In the genomic region with DNA sequence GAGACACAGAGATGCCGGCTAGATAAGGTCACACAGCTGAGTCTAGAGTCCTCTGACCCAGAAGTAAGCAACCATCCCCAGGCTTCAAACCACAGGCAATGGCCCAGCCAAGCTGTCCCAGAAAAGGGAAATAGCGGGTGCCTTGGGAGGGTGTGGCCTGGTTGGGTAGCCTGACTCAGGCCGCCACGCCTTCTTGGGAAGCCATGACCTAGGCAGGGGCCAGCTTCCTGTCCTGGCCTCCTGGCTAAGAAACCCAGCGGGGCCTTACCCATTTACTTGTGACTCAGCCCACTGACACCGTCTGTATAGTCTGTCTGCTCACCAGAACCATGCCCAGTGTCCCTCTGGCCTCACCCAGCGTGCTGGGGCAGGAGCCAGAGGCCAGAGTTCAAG, we compare ENCODE assay signal across 8 mouse cellular contexts. TPM values are rescaled to one million over a fixed set of nuclear protein-coding genes. Genes with fewer than 3 reads are reported as not detected.
DNase-seq lines count a peak whose midpoint lies in the region; ATAC-seq and TF ChIP-seq lines count a peak whose summit lies in the region.

No protein-coding gene starts in this region.

- peaks cover 63% of the 10 kb centered on the region for H3K79me2 ChIP-seq in myocyte (ENCODE audit: control insufficient read depth, insufficient read depth)

- H3ac ChIP-seq in myocyte (ENCODE audit: control insufficient read depth, insufficient read length): peak overlapping the region; percentile 15

- peak overlapping the region; percentile 67 for H3K9ac ChIP-seq in forebrain, embryonic 13.5 days
- no peak overlapping the region for H3K9ac ChIP-seq in hindbrain, embryonic 11.5 days (ENCODE audit: low read depth, low read length)
- peak overlapping the region; percentile 51; the same call in 1 of the 2 replicates for H3K9ac ChIP-seq in limb, embryonic 15.5 days

- ATAC-seq in forebrain, embryonic 13.5 days: no peak
- no peak for ATAC-seq in hindbrain, embryonic 11.5 days (ENCODE audit: low FRiP score)
- ATAC-seq in limb, embryonic 15.5 days (ENCODE audit: insufficient number of reproducible peaks, low FRiP score, low TSS enrichment, low read depth): no peak

- peak overlapping the region; percentile 39; the same call in 1 of the 2 replicates for H3K4me3 ChIP-seq in forebrain, embryonic 13.5 days
- no peak overlapping the region for H3K4me3 ChIP-seq in hindbrain, embryonic 11.5 days (ENCODE audit: low read depth, low read length)
- peak overlapping the region; percentile 46 for H3K4me3 ChIP-seq in limb, embryonic 15.5 days
- peak overlapping the region; percentile 93 for H3K4me3 ChIP-seq in myocyte

- WGBS in forebrain, embryonic 13.5 days: 75% methylated on average over 7 of the region's 7 CpGs
- 74% methylated on average over 7 of the region's 7 CpGs for WGBS in hindbrain, embryonic 11.5 days
- 67% methylated on average over 7 of the region's 7 CpGs for WGBS in limb, embryonic 15.5 days

- TF ChIP-seq POLR2A in myocyte (IDR thresholded peaks at IDR 0.05; ENCODE audit: insufficient read length, low read depth): peak; percentile 89

- H3K4me2 ChIP-seq in forebrain, embryonic 13.5 days: peak overlapping the region; percentile 99; the same call in 1 of the 2 replicates
- peak overlapping the region; percentile 1 for H3K4me2 ChIP-seq in hindbrain, embryonic 11.5 days (replicated peaks; ENCODE audit: low read depth, low read length)
- H3K4me2 ChIP-seq in limb, embryonic 15.5 days: peak overlapping the region; percentile 78
- H3K4me2 ChIP-seq in myocyte (ENCODE audit: low read depth): peak overlapping the region; percentile 100

- no peaks in the 10 kb centered on the region for H3K9me3 ChIP-seq in forebrain, embryonic 13.5 days (replicated peaks)
- no peaks in the 10 kb centered on the region for H3K9me3 ChIP-seq in hindbrain, embryonic 11.5 days (ENCODE audit: control insufficient read depth, low read length)
- H3K9me3 ChIP-seq in limb, embryonic 15.5 days: no peaks in the 10 kb centered on the region

- H3K27me3 ChIP-seq in forebrain, embryonic 13.5 days: no peaks in the 10 kb centered on the region
- H3K27me3 ChIP-seq in hindbrain, embryonic 11.5 days (ENCODE audit: control insufficient read depth, insufficient read depth, low read length): no peaks in the 10 kb centered on the region
- H3K27me3 ChIP-seq in limb, embryonic 15.5 days: no peaks in the 10 kb centered on the region
- H3K27me3 ChIP-seq in myocyte (ENCODE audit: control insufficient read depth, insufficient read depth, insufficient read length): no peaks in the 10 kb centered on the region

- peaks cover 45% of the 10 kb centered on the region for H3K4me1 ChIP-seq in forebrain, embryonic 13.5 days
- H3K4me1 ChIP-seq in hindbrain, embryonic 11.5 days (replicated peaks; ENCODE audit: control insufficient read depth, insufficient read depth, low read length): peaks cover 14% of the 10 kb centered on the region
- peaks cover 49% of the 10 kb centered on the region for H3K4me1 ChIP-seq in limb, embryonic 15.5 days

- peaks cover 64% of the 10 kb centered on the region for H3K36me3 ChIP-seq in forebrain, embryonic 13.5 days (ENCODE audit: poor library complexity, severe bottlenecking)
- H3K36me3 ChIP-seq in hindbrain, embryonic 11.5 days (ENCODE audit: control insufficient read depth, insufficient read depth, low read length): peaks cover 20% of the 10 kb centered on the region; the same call in 1 of the 2 replicates
- peaks cover 48% of the 10 kb centered on the region for H3K36me3 ChIP-seq in limb, embryonic 15.5 days
- peaks cover 40% of the 10 kb centered on the region for H3K36me3 ChIP-seq in myocyte (ENCODE audit: control insufficient read depth, insufficient read depth)

- no peak overlapping the region for H3K27ac ChIP-seq in forebrain, embryonic 13.5 days
- H3K27ac ChIP-seq in hindbrain, embryonic 11.5 days (ENCODE audit: low read depth, low read length): no peak overlapping the region
- H3K27ac ChIP-seq in limb, embryonic 15.5 days: peak overlapping the region; percentile 82

- DNase-seq in 3134 (ENCODE audit: extremely low read depth, insufficient read length, low spot score) (peak; percentile 91), MN1 (ENCODE audit: low spot score) (peak; percentile 58)
- no peak for DNase-seq in hindbrain, embryonic 11.5 days (ENCODE audit: low spot score)
- no peak for DNase-seq in right cerebral cortex, postnatal 25 days
- no peak for DNase-seq in cerebellum, adult 9-10 months

TF ChIP-seq in myocyte, 11 proteins besides CTCF, POLR2A, EP300 and RAD21:
- no peak for TF ChIP-seq TCF3 (IDR thresholded peaks at IDR 0.05; ENCODE audit: insufficient read length, low read depth)
- peak; percentile 32 for TF ChIP-seq MAX (IDR thresholded peaks at IDR 0.05; ENCODE audit: low read depth)
- TF ChIP-seq MYOG (IDR thresholded peaks at IDR 0.05; ENCODE audit: control insufficient read depth in 1 of 3, insufficient read depth in 1 of 3, insufficient read length in 2 of 3, low read depth in 2 of 3): peak in 1 of 3 experiments; percentile 60
- TF ChIP-seq SRF (IDR thresholded peaks at IDR 0.05; ENCODE audit: control insufficient read depth, insufficient read length, low read depth): peak; percentile 88
- TF ChIP-seq CEBPB (IDR thresholded peaks at IDR 0.05; ENCODE audit: insufficient read depth, poor library complexity, severe bottlenecking): no peak
- no peak for TF ChIP-seq TCF12 (IDR thresholded peaks at IDR 0.05; ENCODE audit: insufficient read depth, poor library complexity, severe bottlenecking)
- TF ChIP-seq REST (IDR thresholded peaks at IDR 0.05; ENCODE audit: insufficient read depth, insufficient read length): no peak
- no peak for TF ChIP-seq USF1 (IDR thresholded peaks at IDR 0.05; ENCODE audit: low read depth)
- TF ChIP-seq MYOD1 (IDR thresholded peaks at IDR 0.05; ENCODE audit: control insufficient read depth in 1 of 3, insufficient read length in 2 of 3, low read depth in 2 of 3): peak in 1 of 3 experiments; percentile 38
- peak; percentile 83 for TF ChIP-seq POLR2AphosphoS2 (IDR thresholded peaks at IDR 0.05; ENCODE audit: insufficient read length, low read depth)
- no peak for TF ChIP-seq E2F4 (IDR thresholded peaks at IDR 0.05; ENCODE audit: insufficient read depth)

RNA-seq across cellular contexts. Expression of a gene that starts 1.6 kb away (rescaled TPM):
- 5.3 and 6.7 TPM in 2 replicates for polyA plus RNA-seq in forebrain, embryonic 13.5 days (2015; fragmentation: Nextera tagmentation; extraction: Ambion mirVana)
- 4.4 and 6.2 TPM in 2 replicates for polyA plus RNA-seq in hindbrain, embryonic 11.5 days (2014; fragmentation: Nextera tagmentation; extraction: Ambion mirVana)
- 28.9 and 48.5 TPM in 2 replicates for polyA plus RNA-seq in limb, embryonic 15.5 days (2015; fragmentation: Nextera tagmentation; extraction: Ambion mirVana)
- polyA plus RNA-seq in myocyte (2012; fragmentation: generic; extraction: Trizol): 97.4 TPM

RNA-seq across cellular contexts. Expression of a gene that starts 4.9 kb away (rescaled TPM):
- 199 and 204 TPM in 2 replicates for polyA plus RNA-seq in forebrain, embryonic 13.5 days (2015; fragmentation: Nextera tagmentation; extraction: Ambion mirVana)
- 165 and 174 TPM in 2 replicates for polyA plus RNA-seq in hindbrain, embryonic 11.5 days (2014; fragmentation: Nextera tagmentation; extraction: Ambion mirVana)
- polyA plus RNA-seq in limb, embryonic 15.5 days (2015; fragmentation: Nextera tagmentation; extraction: Ambion mirVana): 101 and 107 TPM in 2 replicates
- polyA plus RNA-seq in myocyte (2012; fragmentation: generic; extraction: Trizol): 77.4 TPM

RNA-seq across cellular contexts. Expression of a gene that starts 16.2 kb away (rescaled TPM):
- 8.3 and 13.1 TPM in 2 replicates for polyA plus RNA-seq in forebrain, embryonic 13.5 days (2015; fragmentation: Nextera tagmentation; extraction: Ambion mirVana)
- polyA plus RNA-seq in hindbrain, embryonic 11.5 days (2014; fragmentation: Nextera tagmentation; extraction: Ambion mirVana): 3.5 and 3.8 TPM in 2 replicates
- 59.4 and 64.3 TPM in 2 replicates for polyA plus RNA-seq in limb, embryonic 15.5 days (2015; fragmentation: Nextera tagmentation; extraction: Ambion mirVana)
- 100 TPM for polyA plus RNA-seq in myocyte (2012; fragmentation: generic; extraction: Trizol)

RNA-seq across cellular contexts. Expression of a gene that starts 20.4 kb away (rescaled TPM):
- 0.31 and 0.32 TPM in 2 replicates for polyA plus RNA-seq in forebrain, embryonic 13.5 days (2015; fragmentation: Nextera tagmentation; extraction: Ambion mirVana)
- polyA plus RNA-seq in hindbrain, embryonic 11.5 days (2014; fragmentation: Nextera tagmentation; extraction: Ambion mirVana): 0.19 TPM in 1 of 2 replicates, not detected in the other
- 3.1 and 4.4 TPM in 2 replicates for polyA plus RNA-seq in limb, embryonic 15.5 days (2015; fragmentation: Nextera tagmentation; extraction: Ambion mirVana)
- 0.12 TPM for polyA plus RNA-seq in myocyte (2012; fragmentation: generic; extraction: Trizol)

RNA-seq across cellular contexts. Expression of a gene that starts 35.8 kb away (rescaled TPM):
- 21.6 and 29.4 TPM in 2 replicates for polyA plus RNA-seq in forebrain, embryonic 13.5 days (2015; fragmentation: Nextera tagmentation; extraction: Ambion mirVana)
- polyA plus RNA-seq in hindbrain, embryonic 11.5 days (2014; fragmentation: Nextera tagmentation; extraction: Ambion mirVana): 22.9 and 23.1 TPM in 2 replicates
- polyA plus RNA-seq in limb, embryonic 15.5 days (2015; fragmentation: Nextera tagmentation; extraction: Ambion mirVana): 18.5 and 20.9 TPM in 2 replicates
- polyA plus RNA-seq in myocyte (2012; fragmentation: generic; extraction: Trizol): 34.9 TPM

Comparison
In these comparisons a context has a peak if more than half of its experiments do, and no peak if none do; other contexts are left out.
1. DNase-seq: peak in 3134 (single experiment) and MN1 (single experiment); none in hindbrain, embryonic 11.5 days (single experiment), right cerebral cortex, postnatal 25 days (single experiment) and cerebellum, adult 9-10 months (single experiment).
2. H3K4me2 ChIP-seq: peak in every context shown above with its lines; median percentile 100 in myocyte; 99 in forebrain, embryonic 13.5 days; 78 in limb, embryonic 15.5 days; 1 in hindbrain, embryonic 11.5 days.